Mouse (Mus musculus) gonadal fat pad, adult 2 months (tissue): ENCODE data around the gene Zdhhc1. TPM values are rescaled to one million over a fixed set of nuclear protein-coding genes. Genes with fewer than 3 reads are reported as not detected.

Experiments used
- DNase-seq: peaks from one replicate; pipeline ENCODE4 v3.0.0-alpha.2; 2012; ENCODE audit warnings: low read depth
- polyA plus RNA-seq: library from polyadenylated mRNA; depleted of rRNA; stranded (reverse); fragments of >200 nt; gene quantifications from 2 replicates; pipeline ENCODE4 v1.2.3, GENCODE M21; 2012; rRNA removed

The Zdhhc1 gene
- polyA plus RNA-seq = 37.2 and 43.5 TPM in 2 replicates

DNA sequence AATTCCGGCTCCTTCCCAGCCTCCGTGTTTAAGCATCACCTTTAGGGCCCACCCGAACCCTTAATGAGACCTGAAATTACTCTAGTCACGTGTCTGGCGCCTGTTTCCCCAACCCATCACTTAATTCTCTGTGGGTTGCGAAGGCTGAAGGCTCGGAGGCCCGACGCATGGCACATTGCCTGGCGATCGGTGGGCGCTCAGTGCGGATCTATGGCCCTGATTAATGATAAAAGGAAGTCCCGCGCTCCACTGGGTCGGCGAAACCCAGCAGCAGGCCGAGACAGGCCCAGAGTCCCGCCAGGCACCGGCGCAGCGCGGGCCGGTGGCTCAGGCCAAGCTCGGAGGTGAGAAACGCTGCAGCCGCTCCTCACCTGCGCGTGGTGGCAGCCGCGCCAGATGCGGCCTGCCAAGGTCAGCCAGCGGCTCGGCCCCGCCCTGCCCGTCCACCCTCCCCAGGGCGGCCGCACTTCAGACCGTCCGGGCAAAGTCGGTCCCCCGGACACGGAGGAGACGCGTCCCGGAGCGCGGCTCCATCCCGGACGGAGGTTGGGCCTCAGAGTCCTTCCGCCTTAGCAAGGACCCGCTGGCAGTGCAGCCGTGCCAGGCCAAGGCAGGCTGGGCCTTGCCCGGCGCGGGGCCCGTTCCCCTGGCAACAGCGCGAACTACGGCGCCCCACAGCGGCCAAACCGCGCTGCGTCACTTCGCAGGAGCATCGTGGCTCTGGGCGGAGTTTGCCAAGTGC is at the start of gene Zdhhc1:
Zdhhc1 (minus strand) TSS at position 464 of the 742 bp plus-strand sequence.
- DNase-seq = no peak

DNA sequence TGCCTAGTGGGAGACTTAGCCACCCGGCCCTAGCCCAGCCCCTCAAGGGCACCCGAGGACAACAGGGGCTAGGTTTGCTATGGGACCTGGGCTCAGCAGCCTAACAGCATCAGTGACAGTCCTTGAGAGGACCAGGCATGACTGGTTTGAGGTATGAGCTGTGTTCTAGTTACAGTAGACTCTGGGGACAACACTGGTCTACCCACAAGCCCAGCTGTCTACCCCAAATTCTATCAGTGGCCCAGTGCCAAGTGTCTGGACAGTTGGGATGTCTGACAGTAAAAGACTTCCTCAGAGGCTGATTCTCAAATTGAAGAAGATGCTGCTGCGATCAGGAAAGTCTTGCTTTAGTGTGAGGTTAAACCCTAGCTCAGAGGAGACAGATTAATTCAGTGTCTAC is 48.5 kb upstream of the Zdhhc1 start:
- DNase-seq = no peak

DNA sequence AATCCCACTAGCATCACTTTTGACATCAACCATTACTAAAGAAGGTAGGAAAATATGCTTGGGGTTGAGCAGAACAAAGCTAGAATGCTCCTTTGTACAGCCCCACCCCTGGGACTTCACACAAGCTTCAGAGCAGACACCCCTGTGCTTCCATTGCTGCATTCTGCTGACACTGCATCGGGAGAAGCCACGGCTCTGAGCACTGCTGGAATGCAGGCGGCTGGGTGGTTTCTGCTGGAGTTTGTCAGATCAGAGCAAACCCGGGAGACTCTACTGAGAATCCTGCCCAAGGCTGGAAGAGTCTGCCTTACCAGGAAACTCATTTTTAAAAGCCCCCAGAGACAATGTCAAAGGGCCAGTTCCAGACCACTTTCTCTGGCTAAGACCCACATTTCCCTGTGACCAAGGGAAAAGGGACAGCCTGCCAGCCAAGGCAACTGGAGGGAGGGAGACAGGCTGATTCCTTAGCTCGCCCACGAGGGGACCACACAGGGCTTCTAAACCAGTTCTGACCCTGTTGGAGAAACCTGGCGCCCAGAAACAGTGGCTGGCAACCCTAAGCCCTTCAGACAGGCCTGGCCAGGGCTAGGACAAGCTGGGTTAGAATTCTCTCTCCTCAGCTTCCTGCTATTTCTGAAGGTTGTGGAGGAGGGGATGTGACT is 48.0 kb upstream of the Zdhhc1 start:
- no peak for DNase-seq

DNA sequence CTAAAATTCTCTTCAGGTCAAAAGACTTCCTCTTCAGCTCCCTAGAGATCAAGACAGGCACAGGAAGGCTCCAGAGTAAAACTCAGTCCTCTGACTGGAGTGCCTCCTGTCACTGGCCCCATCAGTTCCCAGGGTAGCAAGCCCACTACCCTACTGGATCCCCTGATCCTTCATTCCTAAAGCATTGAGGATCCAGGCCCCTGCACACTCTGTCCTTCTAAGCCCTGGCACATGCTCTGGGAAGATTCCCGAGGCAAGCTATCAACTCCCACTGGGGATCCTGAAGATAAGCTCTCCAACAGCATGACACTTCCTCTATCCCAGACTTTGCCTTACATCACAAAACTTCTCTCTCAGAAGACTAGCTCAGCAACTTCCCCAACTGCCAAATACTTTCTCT is 47.0 kb upstream of the Zdhhc1 start:
- DNase-seq = no peak

DNA sequence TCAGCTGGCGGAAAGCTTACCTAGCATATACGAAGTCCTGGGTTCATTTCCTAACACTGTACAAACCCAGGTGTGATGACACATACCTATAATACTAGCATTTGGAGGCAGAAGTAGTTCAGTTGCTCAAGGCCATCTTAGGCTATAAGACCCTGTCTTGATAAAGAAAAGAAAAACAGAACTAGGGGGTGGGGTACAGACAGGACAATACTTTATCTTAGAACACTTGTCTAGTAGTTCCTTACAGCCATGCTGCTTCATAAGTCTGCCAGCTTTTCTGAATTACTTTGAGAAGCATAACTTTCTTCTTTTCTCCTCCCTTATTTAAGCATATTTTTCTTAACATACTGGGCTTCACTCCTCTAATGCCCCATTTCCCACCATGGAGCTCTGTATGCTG is 46.1 kb upstream of the Zdhhc1 start:
- no peak for DNase-seq

DNA sequence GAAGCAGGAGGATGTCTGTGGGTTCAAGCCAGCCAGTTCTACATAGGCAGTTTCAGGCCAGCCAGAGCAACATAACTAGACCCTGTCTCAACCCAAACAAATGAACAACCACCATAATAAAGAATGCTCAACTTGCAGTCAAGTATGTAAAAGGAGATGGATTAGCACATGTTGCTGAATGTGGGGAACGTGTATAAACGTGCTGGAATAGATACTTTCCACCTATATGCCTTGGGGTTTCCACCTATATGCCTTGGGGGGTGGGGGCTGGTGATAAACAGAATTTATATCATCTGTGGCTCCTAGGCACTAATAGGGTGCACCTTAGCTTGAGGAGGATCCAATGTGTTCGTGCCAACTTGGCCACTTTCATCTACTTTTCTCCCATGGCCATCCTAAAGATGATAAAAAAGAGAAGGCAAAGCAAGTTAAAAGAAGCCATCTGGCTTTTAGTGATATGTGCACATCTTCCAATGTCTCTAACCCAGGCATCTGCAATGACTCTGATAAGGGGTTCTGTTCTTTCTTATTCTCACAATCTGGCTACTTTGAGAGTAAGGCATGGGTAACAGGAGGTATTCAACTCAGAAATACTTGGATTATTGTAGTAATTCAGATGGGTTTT is 45.4 kb upstream of the Zdhhc1 start:
- no peak for DNase-seq

DNA sequence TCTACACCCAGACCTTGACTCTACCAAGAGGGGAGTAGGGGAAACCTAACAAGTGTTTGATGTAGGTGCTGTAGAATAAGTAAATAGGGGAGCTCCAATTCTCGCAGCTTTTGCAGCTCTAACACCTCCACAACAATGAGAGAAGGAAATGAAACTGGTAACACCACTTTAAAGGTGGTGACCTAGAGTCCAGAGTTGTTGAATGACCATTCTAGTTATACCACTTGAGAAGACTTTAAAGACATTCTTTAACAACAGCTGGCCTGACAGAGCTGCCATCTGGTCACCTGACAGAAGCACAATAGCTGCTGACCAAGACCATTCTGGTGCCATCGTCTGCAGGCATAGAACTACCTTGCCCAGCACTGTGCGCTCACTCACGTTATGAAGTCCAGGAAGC is 42.2 kb upstream of the Zdhhc1 start:
- no peak for DNase-seq

DNA sequence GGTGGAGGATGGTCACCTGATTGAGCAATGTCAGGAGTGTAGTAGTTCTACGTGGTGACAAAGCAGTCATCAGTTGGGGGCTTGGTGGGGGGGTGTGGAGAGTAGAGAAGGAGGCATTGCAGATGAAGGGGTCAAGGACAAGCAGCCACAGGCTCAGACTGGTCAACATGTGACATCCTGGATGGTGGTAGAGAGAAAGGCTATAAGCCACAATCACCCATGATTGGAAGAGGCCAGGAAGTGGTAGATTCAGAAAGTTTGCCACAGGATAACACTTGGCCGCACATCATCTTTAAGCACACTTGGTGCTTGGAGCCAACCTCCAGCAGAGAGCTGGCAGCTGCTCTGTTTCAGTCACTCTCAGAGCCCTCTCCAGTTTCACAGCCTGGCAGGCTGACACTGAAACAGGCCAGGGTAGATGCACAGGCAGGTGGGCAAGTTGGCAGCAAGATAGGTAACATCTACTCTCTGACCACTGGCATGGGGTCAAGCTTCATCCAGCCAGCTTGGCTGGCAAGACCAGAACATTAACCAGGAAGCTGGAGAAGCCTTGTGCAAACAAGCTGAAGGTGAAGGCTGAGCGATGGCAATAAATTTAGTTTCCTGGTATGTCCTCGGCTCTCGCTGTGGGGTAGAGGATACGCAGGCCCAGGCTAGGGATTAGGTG is 40.4 kb upstream of the Zdhhc1 start:
- DNase-seq = no peak

DNA sequence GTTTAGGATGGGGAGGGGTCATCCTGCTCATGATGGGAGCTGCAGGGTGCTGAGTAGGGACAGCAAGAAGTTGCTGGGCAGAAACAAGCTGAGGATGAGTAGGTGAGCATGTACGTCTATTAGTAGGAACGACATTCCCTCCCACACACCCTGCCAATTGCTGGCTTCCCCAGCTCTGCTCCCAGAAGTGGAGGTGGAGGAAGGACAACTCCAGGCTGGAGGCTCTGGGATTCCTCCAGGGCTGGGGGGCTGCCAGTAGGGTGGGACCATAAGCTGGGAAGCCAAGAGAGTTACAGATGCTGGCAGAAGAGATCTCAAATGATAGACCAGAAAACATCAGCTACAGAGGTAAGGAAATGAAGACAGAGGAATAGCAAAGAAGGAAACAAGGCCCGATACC is 39.8 kb upstream of the Zdhhc1 start:
- DNase-seq = no peak

DNA sequence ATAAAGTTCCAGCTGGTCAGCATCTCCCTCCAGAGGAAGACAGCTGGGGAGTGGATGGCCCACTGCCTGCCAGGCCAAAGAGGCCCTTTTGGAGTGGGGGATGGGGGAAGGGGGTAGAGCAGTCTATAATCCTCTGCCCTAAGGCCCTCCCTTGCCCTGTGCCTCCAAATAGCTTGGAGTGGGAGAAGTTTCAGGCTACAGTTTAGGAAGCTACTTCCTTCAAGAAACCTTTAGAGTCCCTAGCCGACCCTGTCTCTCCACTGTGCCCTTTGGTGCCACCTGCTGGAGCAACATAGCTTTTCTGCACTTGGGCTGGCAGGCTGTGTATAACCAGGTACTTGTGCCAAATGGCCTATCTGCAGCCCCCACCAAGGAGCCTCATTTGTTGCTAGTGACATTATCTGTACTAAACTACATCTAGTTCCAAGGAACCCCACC is 37.2 kb upstream of the Zdhhc1 start:
- DNase-seq = no peak

DNA sequence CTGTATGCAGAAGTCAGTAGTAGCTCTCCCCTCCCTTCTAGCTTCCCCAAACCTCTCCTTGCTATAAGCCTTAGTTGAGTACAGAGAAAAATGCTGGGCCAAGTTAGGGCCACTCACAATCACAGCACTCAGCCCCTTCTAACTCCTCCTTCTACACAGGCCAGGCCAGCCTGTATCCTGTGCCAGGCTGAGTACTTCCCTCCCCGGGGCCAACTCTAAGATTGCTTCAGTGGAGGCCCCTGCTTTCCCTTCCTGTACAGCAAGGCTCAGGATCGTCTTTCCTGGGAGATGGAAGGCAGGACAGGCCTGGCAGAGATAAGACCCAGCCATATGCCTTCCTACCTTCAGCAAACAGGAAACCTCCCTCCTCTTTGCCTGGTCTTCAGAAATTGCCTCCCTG is 36.7 kb upstream of the Zdhhc1 start:
- DNase-seq = no peak

DNA sequence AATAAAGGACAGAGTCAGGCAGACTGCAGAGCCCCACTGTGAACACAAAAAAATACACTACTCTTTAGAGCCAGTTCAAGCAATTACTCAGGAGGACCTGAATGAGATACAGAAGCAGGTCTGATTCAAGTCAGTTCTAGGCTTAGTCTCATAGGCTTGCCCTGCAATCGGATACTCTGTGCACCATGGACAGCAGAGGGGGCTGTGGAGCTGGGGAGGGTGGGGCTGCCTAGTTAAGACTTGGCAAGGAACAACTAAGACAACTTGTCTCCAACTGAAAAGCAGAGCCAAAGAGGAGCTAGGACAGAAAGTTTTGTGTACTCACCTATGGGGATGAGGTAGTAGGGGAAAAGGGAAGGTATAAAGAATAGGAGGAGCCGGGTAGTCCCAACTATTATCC is 35.1 kb upstream of the Zdhhc1 start:
- DNase-seq = no peak

DNA sequence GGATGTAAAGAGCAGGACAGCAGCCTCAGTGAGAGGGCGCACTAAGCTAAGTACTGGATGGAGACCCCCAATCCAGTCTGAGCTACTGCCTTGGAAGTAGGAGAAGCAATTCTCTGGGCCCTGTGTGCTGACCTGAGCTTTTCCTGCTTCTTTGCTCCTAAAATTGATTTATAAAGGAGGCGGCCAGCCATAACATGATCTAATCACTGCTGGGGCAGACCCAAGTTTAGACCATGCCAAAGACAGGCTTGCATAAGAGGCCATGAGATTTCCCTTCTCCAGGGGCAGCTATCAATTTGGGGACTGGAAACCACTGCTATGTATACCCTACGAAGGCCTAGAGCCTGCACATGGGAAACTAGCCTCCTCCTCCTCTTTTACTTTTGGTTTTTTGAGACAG is 32.6 kb upstream of the Zdhhc1 start:
- no peak for DNase-seq

DNA sequence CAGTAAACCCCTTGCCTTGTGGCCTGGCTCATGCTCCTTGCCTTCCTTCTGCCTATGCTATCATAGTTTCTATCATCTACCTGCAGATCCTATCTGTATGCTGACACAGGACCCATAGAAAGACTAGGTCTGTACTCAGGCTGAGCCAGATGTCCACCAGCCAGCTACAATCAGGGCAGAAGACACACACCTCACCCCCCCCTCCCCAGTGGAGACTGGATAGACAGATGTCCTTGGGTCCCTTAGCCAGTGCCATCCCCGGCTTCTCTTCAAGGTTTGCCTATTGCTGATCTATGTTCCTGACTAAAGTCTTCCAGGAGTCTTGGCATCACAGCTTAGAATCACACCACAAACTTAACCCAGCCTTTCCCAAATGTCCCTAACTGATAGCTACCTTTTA is 31.5 kb upstream of the Zdhhc1 start:
- no peak for DNase-seq

DNA sequence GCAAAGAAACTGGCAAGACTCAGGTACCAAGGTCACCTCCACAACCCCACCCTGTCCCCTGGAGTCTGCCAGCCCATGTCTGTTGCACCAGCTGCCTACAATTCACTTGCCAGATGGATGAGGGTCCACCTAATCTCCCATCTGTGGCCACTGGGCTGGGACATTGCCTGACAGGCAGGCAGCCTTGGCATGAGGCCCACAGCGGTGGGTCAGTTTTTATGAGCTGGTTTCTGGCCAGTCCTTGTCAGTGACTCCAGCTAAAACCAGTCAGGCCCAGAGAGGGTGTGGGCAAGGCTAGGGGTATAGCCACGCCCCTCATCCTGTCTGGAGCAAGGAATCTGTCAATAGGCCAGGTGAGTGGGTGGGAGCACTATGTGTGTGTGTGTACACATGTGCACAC is 30.4 kb upstream of the Zdhhc1 start:
- no peak for DNase-seq

DNA sequence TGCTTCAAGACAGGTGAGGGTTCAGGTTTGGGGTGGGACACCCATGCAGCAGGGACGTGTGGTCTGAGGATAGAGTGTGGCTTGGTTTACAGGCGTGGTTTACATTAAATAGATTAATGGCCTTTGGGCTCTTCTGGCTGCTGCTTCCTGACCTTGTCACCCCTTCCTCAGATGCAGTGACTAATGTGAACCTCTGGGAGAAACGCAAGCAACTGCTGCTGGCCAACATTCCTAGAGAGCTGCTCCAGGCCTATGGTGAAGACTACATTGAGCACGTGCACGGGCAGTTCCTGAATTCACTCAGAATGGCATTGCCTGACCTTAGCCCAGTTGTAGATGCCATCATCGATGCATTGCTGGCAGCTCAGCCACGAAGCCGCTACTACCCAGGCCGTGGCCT is 26.2 kb upstream of the Zdhhc1 start:
- no peak for DNase-seq

DNA sequence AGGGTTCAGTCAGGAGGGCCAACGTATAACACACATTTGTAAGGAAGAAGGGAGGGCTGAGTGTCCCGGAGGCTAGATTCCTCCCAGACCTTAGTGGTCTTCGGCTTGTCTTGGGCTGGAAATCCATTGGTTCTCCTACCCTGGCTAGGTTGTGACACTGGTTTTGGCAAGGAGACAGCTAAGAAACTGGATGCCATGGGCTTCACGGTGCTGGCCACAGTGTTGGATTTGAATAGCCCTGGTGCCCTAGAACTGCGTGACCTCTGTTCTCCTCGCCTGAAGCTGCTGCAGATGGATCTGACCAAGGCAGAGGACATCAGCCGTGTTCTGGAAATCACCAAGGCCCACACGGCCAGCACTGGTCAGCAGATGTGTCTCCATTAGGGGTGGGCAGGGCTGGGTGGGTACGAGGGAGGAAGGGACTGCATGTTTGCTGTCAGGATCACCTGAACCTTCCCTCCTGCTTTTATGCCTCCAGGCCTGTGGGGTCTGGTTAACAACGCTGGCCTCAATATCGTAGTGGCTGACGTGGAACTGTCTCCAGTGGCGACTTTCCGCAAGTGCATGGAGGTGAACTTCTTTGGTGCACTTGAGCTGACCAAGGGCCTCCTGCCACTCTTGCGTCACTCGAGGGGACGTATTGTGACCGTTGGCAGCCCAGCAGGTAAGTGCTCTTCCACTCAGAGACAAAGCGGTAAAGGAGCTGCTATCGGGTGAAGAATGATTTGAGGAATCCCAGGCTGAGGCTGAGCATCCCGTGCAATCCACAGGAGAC is 25.5 kb upstream of the Zdhhc1 start:
- DNase-seq = no peak

DNA sequence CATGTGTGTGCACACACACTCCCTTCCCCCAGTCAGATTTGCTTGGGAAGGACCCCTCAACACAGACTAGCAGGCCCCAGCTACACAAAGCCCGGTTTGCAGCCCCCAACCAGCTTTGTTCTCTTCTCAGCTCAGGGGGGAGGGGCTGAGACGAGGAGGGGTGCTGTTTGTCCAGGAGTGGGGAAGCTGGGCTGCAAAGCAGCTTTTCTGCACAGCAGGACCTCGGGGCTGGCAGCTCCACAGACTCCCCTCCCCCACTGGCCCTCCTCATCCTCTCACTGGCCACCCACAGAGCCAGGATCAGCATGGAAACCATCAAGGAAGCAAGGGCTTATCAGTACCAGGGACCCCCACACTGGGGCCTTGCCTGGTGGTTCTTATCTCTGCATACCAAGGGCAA is 24.4 kb upstream of the Zdhhc1 start:
- no peak for DNase-seq

DNA sequence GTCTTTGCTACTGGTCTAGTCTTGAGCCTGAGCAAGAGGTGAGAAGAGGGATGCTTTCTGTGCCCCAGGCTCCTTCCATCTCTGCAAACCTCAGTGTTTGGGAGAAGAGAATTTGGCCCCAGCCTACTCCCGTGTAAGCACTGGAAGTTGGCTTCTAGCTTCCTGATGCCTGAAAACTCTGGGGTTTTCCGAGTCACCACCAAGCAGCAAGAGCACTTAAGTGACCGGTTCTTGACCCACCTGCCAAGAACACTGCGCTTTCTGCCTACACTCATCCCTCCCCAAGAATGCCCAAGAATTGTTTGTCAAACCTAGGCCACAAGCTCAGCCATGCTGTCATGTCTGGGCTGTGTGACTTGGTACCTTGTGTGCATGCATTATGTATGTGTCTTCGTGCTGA is 23.8 kb upstream of the Zdhhc1 start:
- DNase-seq = no peak

DNA sequence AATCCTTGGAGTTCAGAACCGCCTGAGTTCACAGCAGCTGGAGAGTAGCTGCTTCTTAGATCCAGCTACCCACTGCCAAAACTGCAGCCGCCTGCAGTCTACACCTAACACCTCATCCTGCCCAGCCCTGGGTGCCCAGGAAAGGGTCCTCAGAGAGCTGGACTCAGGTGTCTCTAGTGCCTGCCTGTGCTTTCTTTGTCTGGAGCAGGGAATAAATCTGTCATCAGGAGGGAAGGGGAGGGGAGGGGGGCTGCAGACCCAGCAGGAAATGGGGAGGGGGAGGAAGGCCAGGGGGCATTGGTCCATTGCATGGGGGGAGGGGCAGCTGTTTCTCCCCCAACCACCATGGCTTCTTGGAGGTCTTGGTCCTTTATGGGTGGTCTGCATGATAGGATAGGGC is 22.9 kb upstream of the Zdhhc1 start:
- DNase-seq = no peak

DNA sequence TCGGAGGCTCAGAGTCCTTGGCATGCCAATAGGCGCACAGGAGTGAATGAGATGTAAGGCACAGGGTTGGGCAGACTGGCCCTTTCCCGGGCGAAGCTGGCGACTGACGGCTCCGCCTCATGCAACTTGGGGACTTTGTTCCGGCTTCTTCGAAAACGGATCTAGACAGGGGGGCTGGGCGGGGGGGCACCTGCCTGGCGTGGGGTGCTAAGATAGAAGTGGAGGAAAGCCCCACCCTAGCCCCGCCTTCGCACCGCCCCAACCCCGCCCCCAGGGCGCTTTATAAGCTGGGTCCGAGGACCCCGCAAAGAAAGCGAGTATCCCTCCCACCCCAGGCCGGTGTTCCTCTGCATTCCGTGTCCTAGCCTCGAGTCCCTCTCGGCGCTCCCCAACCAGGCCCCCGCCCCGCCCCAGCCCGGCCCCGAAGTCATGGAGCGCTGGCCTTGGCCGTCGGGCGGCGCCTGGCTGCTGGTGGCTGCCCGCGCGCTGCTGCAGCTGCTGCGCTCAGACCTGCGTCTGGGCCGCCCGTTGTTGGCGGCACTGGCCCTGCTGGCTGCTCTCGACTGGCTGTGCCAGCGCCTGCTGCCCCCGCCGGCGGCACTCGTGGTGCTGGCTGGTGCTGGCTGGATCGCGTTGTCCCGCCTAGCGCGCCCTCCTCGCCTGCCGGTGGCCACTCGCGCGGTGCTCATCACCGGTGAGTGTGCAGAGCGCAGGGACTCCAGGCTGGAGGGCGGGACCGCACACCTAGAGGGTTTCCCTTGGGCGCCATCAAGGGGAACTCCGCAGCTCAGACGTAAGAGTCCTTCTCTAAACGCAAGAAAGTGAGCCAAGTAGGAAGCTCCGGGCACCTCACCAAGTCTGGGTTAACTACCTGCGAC is 22.0 kb upstream of the Zdhhc1 start, which contains the start of gene Hsd11b2:
Hsd11b2 (plus strand) TSS at position 320 of the 878 bp plus-strand sequence.
- DNase-seq = no peak
